Mouse (Mus musculus) T-helper 1 cell (primary cell): ENCODE data around the gene 1110012L19Rik.
"Not testable (repeated sequence)": the region's sequence is repeated elsewhere in the genome, so short reads cannot be mapped to it uniquely, and the experiment has no call there.

Experiments
- in situ Hi-C: fragments of 300-600 bp; cut with MboI, MseI; formaldehyde crosslinking; loops from one replicate; pipeline ENCODE4 v1.15.1; 2025; ENCODE audit warnings: high pct_unique_total_duplicates

1110012L19Rik gene

GRCm38 (mm10) chrX:70385276-70385961 lies at the start of gene 1110012L19Rik:
Gene 1110012L19Rik (plus strand): TSS chrX:70385877.
- in situ Hi-C loops = no loop called here

DNA sequence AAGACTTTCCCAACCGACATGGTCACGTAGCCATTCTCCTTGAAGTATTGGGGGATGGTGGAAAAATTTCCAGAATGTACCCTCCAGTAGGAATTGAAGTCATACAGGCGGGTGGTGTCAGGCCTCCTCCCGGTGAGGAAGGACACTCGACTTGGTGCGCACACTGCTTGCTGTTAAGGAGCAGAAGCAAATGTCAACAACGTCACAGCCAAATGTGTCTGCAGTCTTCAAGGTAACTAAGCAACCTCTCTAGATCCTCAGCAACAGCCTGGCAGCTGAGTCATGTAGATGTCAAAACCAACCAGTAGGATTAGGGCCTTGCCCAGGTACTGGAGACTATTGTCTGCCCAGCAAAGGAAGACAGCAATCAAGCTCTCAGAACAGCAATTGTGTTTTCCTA lies 22.7 kb upstream of the 1110012L19Rik start:
- in situ Hi-C loops = loop anchor here (10.0 kb wide), 1 partner anchor 1688 kb away; the partner anchor contains the start of gene Fmr1

DNA sequence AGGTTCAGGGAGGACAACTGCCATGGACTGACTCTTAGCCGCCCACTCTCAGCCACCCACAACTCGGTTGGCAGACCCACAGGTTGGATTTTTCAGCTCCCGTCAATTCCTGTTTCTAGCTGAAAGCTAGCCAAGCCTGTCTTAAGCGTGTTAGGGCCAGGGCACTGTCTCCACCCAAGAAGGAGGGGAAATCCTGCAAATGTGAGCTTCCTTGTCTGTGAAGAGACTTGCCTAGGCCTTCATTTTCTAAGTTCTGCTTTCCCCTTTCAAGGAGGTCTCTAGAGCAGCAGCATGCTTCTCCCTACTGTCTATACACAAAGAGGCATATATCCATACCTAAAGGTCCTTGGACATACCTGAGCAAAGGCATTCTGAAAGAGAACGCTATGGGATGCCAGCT lies 22.2 kb upstream of the 1110012L19Rik start:
- in situ Hi-C loops = loop anchor here (10.0 kb wide), 1 partner anchor 1689 kb away; the partner anchor contains the start of gene Fmr1

DNA sequence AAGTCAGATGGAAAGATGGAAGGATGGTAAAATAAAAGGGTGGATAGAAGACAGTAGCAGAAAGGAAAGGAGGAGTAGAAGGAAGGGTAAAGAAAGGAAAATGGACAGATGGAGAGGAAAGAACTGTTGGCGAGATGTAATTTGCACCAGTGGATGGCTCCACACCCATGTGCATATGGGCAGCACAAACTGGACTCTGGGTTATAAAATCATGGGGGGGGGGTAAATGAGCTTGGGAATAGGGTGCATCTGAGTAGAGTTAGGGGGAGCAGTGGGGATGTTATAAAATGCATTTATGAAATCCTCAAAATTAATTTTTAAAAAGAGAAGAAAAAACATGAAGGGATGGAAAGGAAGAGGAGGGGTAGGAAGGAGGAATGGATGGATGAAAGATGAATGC lies 21.5 kb upstream of the 1110012L19Rik start:
- in situ Hi-C loops = loop anchor here (10.0 kb wide), 1 partner anchor 1689 kb away; the partner anchor contains the start of gene Fmr1

- in situ Hi-C loops = loop anchor here (10.0 kb wide), 1 partner anchor 1690 kb away; the partner anchor contains the start of gene Fmr1
These were observed 20.7 kb upstream of the 1110012L19Rik start, which contains the start of gene Ids for GRCm38 (mm10) chrX:70364661-70365613. Gene Ids (minus strand): TSS chrX:70365084.

DNA sequence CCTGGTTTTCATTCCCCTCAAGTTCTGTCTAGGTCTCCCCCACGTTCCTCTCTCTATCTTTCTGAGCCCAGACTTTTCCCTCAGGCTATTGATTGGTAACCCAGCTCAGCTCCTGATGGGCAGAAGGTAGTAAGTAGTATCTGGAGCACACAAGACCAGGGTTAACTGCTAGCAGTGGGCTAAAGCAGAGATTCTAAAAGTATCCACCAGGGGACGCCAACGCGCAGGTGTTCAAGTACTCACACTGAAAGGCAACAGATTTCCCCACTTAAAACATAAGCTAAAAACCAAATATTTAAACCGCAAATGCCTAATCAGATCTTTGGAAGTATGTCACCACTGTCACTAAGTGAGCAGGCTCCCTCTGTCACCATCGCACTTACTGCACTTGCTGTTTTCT lies 15.9 kb upstream of the 1110012L19Rik start:
- in situ Hi-C loops = loop anchor here (5.0 to 10.0 kb wide), 2 partner anchors 203 to 1695 kb away; partner anchors contain the start of gene Fmr1

GRCm38 (mm10) chrX:70374469-70375110 lies 11.1 kb upstream of the 1110012L19Rik start:
- in situ Hi-C loops = loop anchor here (5.0 kb wide), 1 partner anchor 198 kb away; no protein-coding TSS in a partner anchor

GRCm38 (mm10) chrX:70384917-70385275 lies 781 bp upstream of the 1110012L19Rik start:
- in situ Hi-C loops = no loop called here

DNA sequence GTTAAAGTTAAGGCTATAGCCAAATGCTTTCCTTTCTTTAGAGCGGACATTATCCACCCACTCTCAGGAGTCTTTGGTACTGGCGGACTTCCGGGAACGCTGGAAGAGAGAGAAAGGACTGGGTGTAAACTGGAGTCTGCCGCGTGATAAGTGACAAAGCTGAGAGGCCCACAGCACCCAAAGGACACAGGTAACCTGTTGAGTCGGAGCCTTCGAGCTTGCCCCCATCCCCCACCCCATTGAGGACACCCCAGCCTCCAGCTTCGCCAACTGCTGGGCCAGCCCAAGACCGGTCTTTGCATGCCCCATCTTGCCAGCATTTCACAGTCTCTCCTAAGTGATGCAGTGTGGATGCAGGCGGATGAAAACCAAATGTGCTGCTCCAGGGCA lies 280 bp downstream of the 1110012L19Rik start:
- in situ Hi-C loops = no loop called here

DNA sequence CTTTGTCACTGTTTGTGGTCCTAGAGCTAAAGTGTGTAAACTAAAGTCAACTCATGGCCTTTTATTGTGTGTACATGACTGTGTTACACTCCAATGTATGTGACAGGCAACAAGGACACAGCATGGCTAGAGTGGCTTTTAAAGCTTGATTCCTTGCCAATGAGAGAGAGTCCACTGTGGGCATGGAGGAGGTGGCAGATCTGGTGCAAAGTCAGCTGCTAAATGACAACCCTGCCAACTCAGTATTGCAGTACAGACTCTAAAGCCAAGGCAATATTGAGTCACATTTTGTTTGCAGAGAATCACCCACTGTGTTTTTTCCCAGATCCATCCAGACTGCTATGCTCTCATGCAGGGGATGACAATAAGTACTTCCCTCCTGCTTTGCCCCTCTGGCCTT lies 7.0 kb downstream of the 1110012L19Rik start:
- in situ Hi-C loops = loop anchor here (5.0 kb wide), 1 partner anchor 155 kb away; no protein-coding TSS in a partner anchor

GRCm38 (mm10) chrX:70425473-70425872 lies 39.8 kb downstream of the 1110012L19Rik start:
- in situ Hi-C loops = not testable (repeated sequence)
